Mouse (Mus musculus): ENCODE data around the gene Scp2.

Scp2 gene

DNA sequence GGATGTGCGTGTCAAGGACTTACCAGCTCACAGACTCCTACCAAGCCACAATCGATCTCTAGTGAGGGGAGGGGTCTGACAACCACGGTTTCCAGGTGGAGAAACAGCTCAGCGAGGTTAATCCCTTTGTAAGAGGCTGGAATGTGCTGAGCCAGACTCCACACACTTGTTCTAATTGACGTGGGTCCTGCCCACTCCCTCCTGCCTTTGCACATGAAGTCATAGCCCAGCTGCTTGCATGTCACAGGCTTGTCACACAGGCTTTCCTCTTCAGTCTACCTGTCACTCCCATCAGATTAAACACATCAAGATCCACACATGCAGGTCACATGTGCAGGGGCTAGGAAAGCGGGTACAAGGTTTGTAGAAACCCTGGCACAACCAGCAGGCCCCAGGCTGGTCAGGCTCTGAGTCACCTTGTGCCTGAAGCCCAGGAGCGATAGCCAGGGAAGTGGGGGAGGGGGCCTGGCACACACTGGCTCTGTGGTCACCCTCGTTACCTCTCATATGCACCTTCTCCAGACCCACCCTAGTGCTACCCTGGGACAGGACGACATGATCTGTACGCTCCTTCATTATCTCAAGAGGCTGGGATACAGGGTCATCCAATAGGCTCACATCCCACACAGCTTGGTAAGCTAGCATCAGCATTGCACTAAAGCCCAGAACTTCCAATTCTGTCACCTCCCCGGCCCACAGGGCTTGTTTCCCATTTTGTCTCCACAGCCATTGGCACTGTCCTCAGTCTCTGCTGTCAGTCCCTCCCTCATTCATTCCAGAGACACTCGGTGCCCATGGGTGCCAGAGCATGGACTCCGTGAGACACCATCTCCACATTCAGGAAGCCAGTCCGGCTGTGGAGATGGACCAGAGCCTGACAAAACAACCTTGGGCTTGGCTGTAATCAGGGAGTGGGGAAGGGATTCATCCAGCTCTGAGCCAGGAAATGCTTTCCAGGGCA lies 125.6 kb downstream of the Scp2 start:
- peak; percentile 53 for DNase-seq (ENCODE audit: low read depth, low spot score)

GRCm38 (mm10) chr4:108018241-108018923 lies 126.4 kb downstream of the Scp2 start:
- no peak for DNase-seq (ENCODE audit: low read depth, low spot score)

- no peak for DNase-seq (ENCODE audit: low read depth, low spot score)
Observed at GRCm38 (mm10) chr4:108017839-108018238, 127.0 kb downstream of the Scp2 start.

GRCm38 (mm10) chr4:108016321-108016720 lies 128.5 kb downstream of the Scp2 start:
- no peak for DNase-seq (ENCODE audit: low read depth, low spot score)

DNA sequence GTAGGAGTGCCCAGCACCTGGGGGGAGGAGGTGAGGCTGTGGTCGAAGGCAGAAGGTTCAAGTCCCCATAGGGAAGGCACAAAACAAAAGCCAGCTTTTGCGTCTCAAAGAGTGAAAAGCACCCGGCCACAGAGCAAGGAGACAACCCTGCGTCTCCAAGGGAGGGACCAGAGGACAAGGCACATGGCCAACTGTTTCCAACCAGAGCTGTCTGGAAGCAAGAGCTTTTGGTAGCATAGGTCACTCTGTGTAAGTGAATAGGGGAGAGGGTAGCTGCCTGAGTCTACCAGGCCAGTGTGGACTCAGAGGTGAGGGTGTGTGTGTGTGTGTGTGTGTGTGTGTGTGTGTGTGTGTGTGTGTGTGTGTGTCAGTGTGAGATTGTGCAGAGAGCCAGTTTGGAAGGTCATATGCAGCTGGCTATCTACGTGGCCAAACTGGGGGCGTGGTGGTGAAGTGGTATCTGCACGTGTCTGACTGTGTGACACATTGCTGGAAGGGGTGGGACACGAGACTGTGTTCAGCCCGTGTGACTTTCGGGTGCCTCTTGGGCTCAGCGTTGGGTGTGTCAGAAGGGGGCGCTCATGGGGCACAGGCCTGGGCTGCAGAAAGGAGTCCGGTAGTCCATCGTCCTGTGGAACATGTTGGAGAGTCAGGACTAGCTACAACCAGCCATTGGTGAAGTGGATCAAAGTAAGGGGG lies 129.6 kb downstream of the Scp2 start:
- DNase-seq (ENCODE audit: low read depth, low spot score): no peak

DNA sequence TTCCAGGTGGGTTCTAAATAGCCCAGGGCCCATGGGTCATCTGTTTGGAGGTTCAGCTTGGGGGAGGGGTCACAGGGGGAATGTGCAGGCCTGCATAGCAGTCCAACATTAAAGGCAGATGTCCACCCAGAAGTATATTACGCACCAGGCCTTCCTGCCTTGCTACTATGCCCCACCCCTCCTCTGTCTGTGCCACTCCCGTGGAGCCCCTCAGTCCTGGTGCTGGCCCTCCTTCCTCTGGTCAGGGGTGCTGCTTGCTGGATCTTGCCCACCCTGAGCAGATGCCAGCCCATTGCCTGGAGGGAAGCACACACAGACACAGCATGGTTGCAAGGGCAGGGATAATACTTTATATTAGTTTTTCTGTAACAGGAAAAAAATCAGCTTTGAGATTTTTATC lies 130.3 kb downstream of the Scp2 start:
- no peak for DNase-seq (ENCODE audit: low read depth, low spot score)

GRCm38 (mm10) chr4:108008541-108008940 lies 136.3 kb downstream of the Scp2 start:
- no peak for DNase-seq (ENCODE audit: low read depth, low spot score)

DNA sequence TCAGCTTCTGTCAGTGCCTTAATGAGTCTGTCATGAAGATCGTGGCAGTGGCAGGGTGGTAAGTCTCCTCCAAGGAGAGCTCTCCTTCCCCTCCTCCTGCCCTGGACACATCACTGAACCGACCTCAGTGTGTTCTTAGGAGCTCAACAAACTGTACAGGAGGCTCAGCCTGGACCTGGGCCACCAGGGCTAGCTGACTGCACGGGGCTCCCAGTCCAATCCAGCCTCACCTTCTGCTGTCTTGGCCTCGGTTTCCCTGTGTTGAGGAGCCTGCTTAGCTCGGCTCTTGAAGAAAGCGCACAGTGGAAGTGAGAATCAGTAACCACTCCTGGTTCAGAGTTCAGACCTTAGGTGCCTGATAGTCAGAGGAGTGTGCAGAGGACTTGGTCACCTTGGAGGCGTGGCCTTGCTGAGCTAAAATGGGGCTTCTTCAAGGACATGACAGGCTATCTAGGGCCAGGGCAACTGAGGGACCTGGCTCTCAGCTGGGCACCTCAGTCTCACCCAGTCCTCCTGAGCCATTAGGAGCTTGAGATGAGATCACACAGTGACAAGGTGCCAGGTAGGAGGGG lies 137.2 kb downstream of the Scp2 start:
- no peak for DNase-seq (ENCODE audit: low read depth, low spot score)

DNA sequence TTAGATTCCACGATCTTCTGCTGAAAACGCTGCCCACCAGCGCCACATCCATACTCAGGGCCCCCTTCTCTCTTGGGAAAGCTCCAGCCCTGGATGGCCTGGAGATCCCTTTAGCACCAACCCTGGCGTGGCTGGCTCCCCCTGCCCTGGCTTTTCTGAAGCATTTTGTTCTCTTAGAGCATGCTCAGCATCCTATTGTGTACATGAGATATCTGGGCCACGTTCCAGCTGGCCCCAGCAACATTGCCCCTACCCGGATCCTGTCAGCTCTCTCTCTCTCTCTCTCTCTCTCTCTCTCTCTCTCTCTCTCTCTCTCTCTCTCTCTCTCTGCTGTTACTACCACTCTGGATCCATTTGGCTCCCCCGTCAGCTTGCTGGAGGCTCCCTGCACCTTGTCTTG lies 139.5 kb downstream of the Scp2 start:
- DNase-seq (ENCODE audit: low read depth, low spot score): no peak

- no peak for DNase-seq (ENCODE audit: low read depth, low spot score)
Observed at GRCm38 (mm10) chr4:107999380-107999779, 145.4 kb downstream of the Scp2 start.

DNA sequence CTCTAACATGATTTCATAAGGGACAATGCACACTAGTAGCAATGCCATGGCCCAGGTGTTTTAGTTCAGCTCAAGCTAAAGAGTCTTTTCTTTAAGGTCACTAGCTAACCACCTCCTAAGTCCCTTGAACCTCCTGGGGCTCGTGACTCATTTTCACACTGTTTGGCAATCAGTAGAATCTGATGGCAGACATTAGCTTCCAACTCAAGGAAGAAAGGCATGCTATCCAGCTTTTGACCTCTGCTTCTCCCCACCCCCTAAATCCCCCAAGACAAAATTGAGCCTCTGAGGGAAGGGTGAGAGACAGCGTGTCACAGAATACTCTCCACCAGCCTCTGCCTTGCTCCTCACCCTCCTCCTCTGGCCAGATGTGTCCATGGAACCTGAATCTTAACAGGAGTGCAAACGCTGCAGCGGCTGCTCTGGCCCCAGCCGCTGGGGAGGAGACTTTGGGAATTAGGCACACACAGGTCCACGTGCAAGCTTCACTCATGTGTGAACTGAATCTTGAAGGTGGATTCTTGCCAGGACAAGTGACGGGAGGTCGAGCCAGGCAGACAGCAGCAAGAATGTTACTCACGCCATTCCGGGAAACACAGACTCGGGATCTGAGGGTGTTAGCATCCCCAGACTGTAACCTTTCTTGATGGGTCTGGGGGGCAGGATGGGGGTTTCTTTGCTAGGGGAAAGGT lies 146.0 kb downstream of the Scp2 start:
- DNase-seq (ENCODE audit: low read depth, low spot score): no peak

DNA sequence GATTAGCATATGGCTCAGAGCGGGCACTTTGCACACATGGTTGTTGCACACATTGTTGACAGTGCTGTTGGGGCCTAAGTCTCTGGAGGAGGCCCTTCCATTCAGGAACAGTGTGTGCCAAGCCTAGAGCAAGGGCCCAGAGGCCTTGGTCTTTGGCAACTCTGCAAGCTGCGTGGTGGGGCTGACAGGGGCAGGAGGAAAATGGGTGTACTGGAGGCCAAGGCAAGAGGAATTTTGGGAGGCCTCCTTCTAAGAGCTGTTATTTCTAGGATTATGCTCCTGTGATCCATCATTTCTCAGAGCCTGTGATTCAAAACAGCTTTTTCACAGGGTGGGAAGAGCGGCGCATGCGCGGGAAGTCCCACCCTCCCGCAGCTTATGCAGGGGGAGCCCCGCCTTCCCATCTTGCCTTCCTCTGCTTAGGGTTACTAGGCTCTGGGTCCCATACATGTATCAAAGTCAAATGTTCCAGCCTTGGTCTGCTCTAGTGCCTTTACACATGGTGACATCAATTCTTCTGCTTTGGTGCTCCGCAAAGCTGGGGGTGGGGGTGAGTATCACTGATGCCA lies 148.3 kb downstream of the Scp2 start:
- no peak for DNase-seq (ENCODE audit: low read depth, low spot score)

DNA sequence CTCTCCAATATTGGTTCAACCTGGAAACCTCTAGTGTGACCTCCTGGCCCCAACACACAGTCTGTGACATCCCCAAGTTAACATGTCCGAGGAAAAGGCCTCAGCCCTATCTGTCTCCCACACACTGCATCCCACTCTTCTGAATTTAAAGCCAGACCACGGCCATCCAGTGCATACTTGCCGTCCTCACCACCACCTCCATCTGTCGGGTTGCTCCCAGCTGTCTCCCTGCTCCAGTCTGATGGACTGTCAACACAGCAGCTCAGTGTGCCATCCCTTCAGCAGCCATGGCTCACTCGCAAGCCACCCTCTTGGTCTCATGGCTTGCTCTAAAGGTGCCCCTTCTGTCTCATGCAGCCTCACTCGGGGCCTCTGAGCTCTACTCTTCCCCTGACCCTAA lies 149.1 kb downstream of the Scp2 start:
- no peak for DNase-seq (ENCODE audit: low read depth, low spot score)

GRCm38 (mm10) chr4:107995011-107995410 lies 149.8 kb downstream of the Scp2 start:
- no peak for DNase-seq (ENCODE audit: low read depth, low spot score)

All from retina, postnatal 7 days (tissue).